Mouse (Mus musculus): Measurements from ENCODE around the gene Tcte2.

- no peak for TF ChIP-seq CTCF (conservative IDR thresholded peaks at IDR 0.05; ENCODE audit: insufficient read depth, insufficient read length, low read depth, low read length)
- TF ChIP-seq POLR2A (IDR thresholded peaks at IDR 0.05; ENCODE audit: low read depth, low read length), result no peak
These were observed 20.0 kb downstream of the Tcte2 start for GRCm38 (mm10) chr17:13741611-13742010.
